Mouse (Mus musculus) CH12F3 (cell line): Measurements from ENCODE around the gene Krtcap2.

ENCODE experiments used
- in situ Hi-C: fragments of 300-500 bp; cut with MboI; formaldehyde crosslinking; loops from 2 replicates; pipeline ENCODE4 v1.14.3; 2020; ENCODE audit warnings: low sequenced_read_pairs

Gene Krtcap2

GRCm38 (mm10) chr3:89280050-89280605, 34.4 kb downstream of the Krtcap2 start:
- in situ Hi-C loops: loop anchor here (5.0 kb wide), 1 partner anchor 33 kb away; the partner anchor contains the start of genes Krtcap2 and Trim46

GRCm38 (mm10) chr3:89280606-89281511, 35.1 kb downstream of the Krtcap2 start, which contains the start of gene Efna1:
Gene Efna1, minus strand, starts transcription at chr3:89281142.
- in situ Hi-C loops: loop anchor here (5.0 kb wide), 1 partner anchor 34 kb away; the partner anchor contains the start of genes Krtcap2 and Trim46

GRCm38 (mm10) chr3:89281579-89282290, 36.0 kb downstream of the Krtcap2 start:
- in situ Hi-C loops: loop anchor here (5.0 kb wide), 1 partner anchor 34 kb away; the partner anchor contains the start of genes Krtcap2 and Trim46

GRCm38 (mm10) chr3:89282291-89282643, 36.5 kb downstream of the Krtcap2 start:
- in situ Hi-C loops: loop anchor here (5.0 kb wide), 1 partner anchor 35 kb away; the partner anchor contains the start of genes Krtcap2 and Trim46

DNA sequence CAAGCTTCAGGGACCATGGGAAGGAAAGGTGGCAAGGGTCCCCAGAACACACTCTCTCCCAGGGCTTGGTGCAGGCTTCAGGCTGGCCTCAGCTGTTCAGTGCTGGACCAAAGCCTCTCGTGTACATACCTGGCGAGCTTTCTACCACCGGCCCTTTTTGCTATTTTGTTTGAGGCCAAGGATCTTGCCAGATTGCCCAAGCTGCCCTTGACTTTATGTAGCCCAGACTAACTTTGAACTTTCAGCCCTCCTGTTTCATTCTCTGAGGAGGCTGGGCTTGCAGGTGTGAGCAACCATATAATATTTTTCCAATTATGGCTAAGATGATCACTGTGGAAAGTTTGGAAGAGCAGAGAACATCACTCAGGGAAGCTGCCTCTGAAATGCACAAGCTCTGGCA, 38.5 kb downstream of the Krtcap2 start:
- in situ Hi-C loops: loop anchor here (5.0 kb wide), 1 partner anchor 37 kb away; the partner anchor contains the start of genes Krtcap2 and Trim46

GRCm38 (mm10) chr3:89285526-89285925, 39.8 kb downstream of the Krtcap2 start:
- in situ Hi-C loops: no loop called here

DNA sequence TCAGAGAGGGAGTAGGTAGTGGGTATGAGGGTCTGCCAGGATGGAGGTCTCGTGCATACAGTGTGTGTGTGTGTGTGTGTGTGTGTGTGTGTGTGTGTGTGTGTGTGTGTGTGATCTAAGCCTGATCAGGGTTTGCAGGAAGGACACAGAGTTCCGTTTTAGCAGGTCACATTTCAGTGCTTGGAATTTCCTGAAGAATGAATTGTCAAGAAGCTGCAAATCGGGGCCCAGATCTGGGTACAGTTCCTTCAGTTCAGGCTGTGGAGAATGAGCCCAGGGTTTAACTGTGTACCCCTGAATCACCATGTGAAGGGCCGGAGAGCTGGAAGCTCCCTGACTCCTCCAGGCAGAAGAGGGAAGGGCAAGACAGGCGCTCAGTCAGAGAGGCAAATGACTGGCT, 41.5 kb downstream of the Krtcap2 start:
- in situ Hi-C loops: no loop called here

DNA sequence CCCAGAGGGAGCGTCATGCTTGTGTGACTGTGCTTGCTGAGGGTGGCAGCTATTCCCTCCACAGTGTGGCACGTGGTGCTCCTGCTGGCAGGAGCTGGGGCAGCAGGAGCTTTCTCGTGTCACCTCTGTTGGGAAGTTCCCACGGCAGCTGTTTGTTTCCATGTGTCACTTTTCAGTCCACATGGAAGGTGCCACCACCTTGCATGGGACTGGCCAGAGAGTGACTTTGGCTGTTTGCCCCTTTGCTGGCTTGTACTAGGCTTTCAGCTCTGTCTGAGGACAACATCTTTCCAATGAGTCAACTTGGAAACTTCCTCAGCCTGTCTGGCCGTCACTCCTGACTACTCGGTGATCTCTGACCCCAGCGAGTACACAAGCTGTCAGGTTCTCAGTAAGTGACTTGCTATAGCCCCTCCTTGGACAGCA, 42.8 kb downstream of the Krtcap2 start:
- in situ Hi-C loops: no loop called here

DNA sequence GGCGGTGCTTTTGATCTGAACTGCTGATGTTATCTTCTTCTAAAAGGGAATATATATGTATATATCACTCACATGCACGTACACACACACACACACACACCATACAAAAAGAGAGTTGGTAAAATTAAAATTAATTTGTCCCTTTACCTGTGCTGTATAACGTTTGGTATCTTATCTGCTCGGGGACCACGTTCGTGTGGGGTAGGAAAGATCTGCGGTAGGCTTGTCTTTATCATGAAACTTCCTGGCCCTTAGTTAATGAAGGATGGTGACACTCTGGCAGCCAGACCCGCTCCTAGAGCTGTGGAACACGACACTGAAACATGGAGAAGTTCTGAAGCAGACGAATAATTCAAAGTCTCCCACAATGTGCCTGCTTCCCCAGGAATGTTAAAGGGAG, 46.1 kb downstream of the Krtcap2 start:
- in situ Hi-C loops: no loop called here

DNA sequence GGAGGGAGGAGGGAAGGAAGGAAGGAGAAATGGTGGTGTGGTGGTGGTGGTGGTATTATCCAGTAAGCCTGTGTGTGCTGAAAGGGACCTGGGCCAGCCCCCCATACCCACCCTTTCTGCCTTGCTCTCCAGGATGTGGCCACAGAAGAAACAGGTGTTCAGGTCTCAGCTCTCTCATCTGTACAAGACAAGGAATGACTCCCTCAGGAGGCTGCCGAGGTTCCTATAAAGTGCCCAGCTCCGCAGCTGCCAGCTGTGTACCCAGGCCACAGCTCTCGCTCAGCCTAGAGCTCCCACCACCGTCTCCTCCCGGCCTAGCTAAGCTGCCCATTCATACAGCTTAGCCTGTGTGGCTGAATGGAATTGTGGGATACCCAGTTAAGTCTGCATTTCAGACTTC, 46.5 kb downstream of the Krtcap2 start:
- in situ Hi-C loops: no loop called here

- in situ Hi-C loops: no loop called here
Measured at GRCm38 (mm10) chr3:89293247-89293918, 47.6 kb downstream of the Krtcap2 start.

DNA sequence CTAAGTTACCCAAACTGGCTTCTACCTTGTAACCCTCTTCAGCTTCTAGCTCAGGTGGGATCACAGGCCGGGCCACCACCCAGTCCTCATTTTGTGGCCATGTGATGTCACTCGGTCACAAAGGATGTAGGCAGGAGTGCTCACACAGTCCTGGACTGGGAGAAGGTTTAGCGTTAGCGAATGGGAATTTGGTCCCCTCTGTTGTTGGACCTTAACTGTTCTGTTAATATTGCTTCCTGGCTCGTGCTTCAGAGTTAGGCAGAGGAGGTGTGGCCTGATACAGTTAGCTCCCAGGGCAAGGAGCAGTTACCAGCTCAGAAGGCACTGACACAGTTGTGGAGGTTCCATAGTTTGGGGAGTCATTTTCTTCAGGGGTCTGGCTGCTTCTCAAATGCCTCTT, 48.4 kb downstream of the Krtcap2 start:
- in situ Hi-C loops: no loop called here

DNA sequence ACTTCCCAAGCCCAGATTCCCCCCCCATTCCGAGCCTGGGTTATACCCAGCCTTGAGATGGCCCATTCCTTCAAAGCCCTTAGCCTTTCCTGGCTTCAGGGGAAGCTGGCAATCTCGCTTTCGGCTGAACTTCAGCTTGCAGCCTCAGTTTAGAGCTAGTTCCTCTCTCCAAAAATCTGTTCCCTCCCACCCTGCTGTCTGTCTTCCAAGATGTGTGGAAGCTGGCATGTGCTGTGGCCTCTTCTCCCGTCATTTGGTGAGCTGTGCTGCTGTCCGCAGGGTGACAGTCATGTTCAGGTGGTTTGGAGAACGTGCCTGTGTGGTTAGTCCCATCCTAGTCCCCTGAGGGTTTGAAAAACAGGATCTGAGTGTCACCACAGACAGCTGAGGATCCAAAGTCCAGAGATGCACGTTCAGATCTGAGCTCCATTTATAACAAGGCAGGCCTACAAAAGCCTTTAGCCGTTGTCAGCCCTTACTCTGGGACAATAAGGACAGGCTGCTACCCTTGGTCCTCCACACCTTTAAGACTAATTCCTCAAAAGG, 50.0 kb downstream of the Krtcap2 start:
- in situ Hi-C loops: no loop called here

DNA sequence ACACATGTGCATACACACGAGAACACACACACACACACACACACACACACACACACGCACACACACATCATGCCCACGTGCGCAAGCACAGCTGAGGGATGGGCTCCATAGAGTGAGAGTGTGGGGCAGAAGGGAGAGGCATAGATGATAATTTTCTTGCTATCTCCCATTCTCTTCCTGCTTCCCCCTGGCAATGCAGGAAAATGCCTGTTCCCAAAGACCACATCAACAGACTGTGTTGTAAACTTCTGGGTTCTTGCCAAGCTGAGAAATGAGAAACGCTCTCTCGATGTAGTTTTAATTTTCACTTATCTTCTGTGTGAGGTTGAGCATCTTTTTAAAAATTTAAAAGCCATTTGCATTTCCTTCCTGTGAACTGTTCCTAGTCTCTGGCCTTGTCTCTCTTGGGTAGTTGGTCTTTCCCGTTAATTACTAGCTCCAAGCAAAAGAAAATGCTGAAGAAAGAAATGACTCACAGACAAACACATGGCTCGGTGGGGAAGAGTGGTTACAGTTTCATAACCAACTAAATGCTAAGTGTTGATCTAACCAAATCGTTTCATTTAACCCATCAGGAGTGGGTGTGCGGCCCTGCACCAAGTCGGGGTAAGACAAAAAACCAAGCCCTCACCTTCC, 51.1 kb downstream of the Krtcap2 start:
- in situ Hi-C loops: no loop called here

- in situ Hi-C loops: no loop called here
Measured at GRCm38 (mm10) chr3:89298908-89299307, 53.1 kb downstream of the Krtcap2 start.

GRCm38 (mm10) chr3:89299499-89299898, 53.7 kb downstream of the Krtcap2 start:
- in situ Hi-C loops: no loop called here
